Mouse (Mus musculus) heart, embryonic 16.5 days (tissue): ENCODE results near the gene Gm49373. TPM values are rescaled to one million over a fixed set of nuclear protein-coding genes. Genes with fewer than 3 reads are reported as not detected.

ENCODE experiments used
- ATAC-seq: fragments of 200-750 bp; cut with Nextera tagmentation; replicated peaks from 2 replicates; pipeline ENCODE4 v1.8.0; 2017; ENCODE audit warnings: moderate number of reproducible peaks; ENCODE audit not compliant: insufficient read depth, low FRiP score; ENCODE audit errors: extremely low read depth
- H3K27ac ChIP-seq: fragments of 300-500 bp; sonication (generic); 2 replicates; pipeline ENCODE4 v1.5.1; 2014; ENCODE audit warnings: mild to moderate bottlenecking, low read length, control low read depth, moderate library complexity
- H3K27me3 ChIP-seq: fragments of 300-500 bp; sonication (generic); 2 replicates; pipeline ENCODE4 v1.6.1; 2014; ENCODE audit warnings: low read length, mixed read lengths; ENCODE audit not compliant: control insufficient read depth, insufficient read depth
- H3K36me3 ChIP-seq: fragments of 300-500 bp; sonication (generic); 2 replicates; pipeline ENCODE4 v1.6.1; 2014; ENCODE audit not compliant: control insufficient read depth, insufficient read depth
- H3K4me1 ChIP-seq: fragments of 300-500 bp; sonication (generic); 2 replicates; pipeline ENCODE4 v1.6.1; 2014; ENCODE audit warnings: low read length, mixed read lengths; ENCODE audit not compliant: control insufficient read depth, insufficient read depth
- H3K4me2 ChIP-seq: fragments of 300-500 bp; sonication (generic); 2 replicates; pipeline ENCODE4 v1.6.1; 2014; ENCODE audit warnings: low read depth, mild to moderate bottlenecking, control low read depth, low read length
- H3K4me3 ChIP-seq: fragments of 300-500 bp; sonication (generic); 2 replicates; pipeline ENCODE4 v1.5.1; 2014; ENCODE audit warnings: mild to moderate bottlenecking, control low read depth, low read length
- H3K9ac ChIP-seq: fragments of 300-500 bp; sonication (generic); 2 replicates; pipeline ENCODE4 v1.6.1; 2014; ENCODE audit warnings: low read length, control low read depth
- H3K9me3 ChIP-seq: fragments of 300-500 bp; sonication (generic); replicated peaks from 2 replicates; pipeline ENCODE4 v1.6.1; 2016; ENCODE audit warnings: low read length; ENCODE audit not compliant: control insufficient read depth
- WGBS: fragments of 180-500 bp; shearing (Covaris S2); extraction: QIAGEN DNeasy Blood & Tissue Kit; methylation state at CpG from one replicate; pipeline ENCODE4 v1.1.7; 2014; 5-methylcytosine and 5-hydroxymethylcytosine counted together
- polyA plus RNA-seq: library from polyadenylated mRNA; unstranded; fragments of >200 nt; fragmentation: Nextera tagmentation; extraction: Ambion mirVana; gene quantifications from 2 replicates; pipeline ENCODE4 v1.2.1, GENCODE M21; 2015

Gene Gm49373
- polyA plus RNA-seq, 1 experiment from 2014 or later = 0.22 TPM

GRCm38 (mm10) chr9:21104814-21105213 lies 31.9 kb upstream of the Gm49373 start:
- Histone ChIP-seq H3K4me3 (no peak overlapping the region), H3K9ac (no peak overlapping the region), H3K27me3 (no peaks in the 10 kb centered on the region), H3K4me2 (no peak overlapping the region), H3K36me3 (no peaks in the 10 kb centered on the region; the same call in 1 of the 2 replicates), H3K4me1 (peaks cover 4% of the 10 kb centered on the region; the same call in 1 of the 2 replicates), H3K9me3 (no peaks in the 10 kb centered on the region), H3K27ac (no peak overlapping the region)
- ATAC-seq = no peak
- WGBS = 79% methylated on average over 6 of the region's 6 CpGs

- Histone ChIP-seq H3K4me1 (peaks cover 4% of the 10 kb centered on the region; the same call in 1 of the 2 replicates), H3K9ac (no peak overlapping the region), H3K27ac (no peak overlapping the region), H3K27me3 (no peaks in the 10 kb centered on the region), H3K36me3 (no peaks in the 10 kb centered on the region; the same call in 1 of the 2 replicates), H3K4me2 (no peak overlapping the region), H3K9me3 (no peaks in the 10 kb centered on the region), H3K4me3 (no peak overlapping the region)
- WGBS = 82% methylated on average over 2 of the region's 2 CpGs
- ATAC-seq = no peak
These were observed 29.2 kb upstream of the Gm49373 start for GRCm38 (mm10) chr9:21102076-21102475.

- ATAC-seq = no peak
- Histone ChIP-seq H3K27ac (no peak overlapping the region), H3K36me3 (no peaks in the 10 kb centered on the region), H3K4me3 (no peak overlapping the region), H3K27me3 (no peaks in the 10 kb centered on the region), H3K9me3 (no peaks in the 10 kb centered on the region), H3K9ac (0 out of 2 replicates have a peak overlapping the region, but pooled peaks have one; percentile 32), H3K4me2 (no peak overlapping the region), H3K4me1 (peaks cover 4% of the 10 kb centered on the region; the same call in 1 of the 2 replicates)
- WGBS = 39% methylated on average over 15 of the region's 15 CpGs
These were observed 27.7 kb upstream of the Gm49373 start for GRCm38 (mm10) chr9:21100447-21101161.

GRCm38 (mm10) chr9:21097793-21098192 lies 24.9 kb upstream of the Gm49373 start:
- no peak overlapping the region for H3K27ac ChIP-seq
- H3K9me3 ChIP-seq = no peaks in the 10 kb centered on the region
- WGBS = 49% methylated on average over 8 of the region's 8 CpGs
- no peak overlapping the region for H3K4me2 ChIP-seq
- no peaks in the 10 kb centered on the region for H3K36me3 ChIP-seq
- no peak overlapping the region for H3K9ac ChIP-seq
- ATAC-seq = no peak
- H3K4me1 ChIP-seq = peaks cover 4% of the 10 kb centered on the region; the same call in 1 of the 2 replicates
- H3K4me3 ChIP-seq = no peak overlapping the region
- H3K27me3 ChIP-seq = no peaks in the 10 kb centered on the region

- Histone ChIP-seq H3K4me3 (no peak overlapping the region), H3K27me3 (no peaks in the 10 kb centered on the region)
- no peak for ATAC-seq
These were observed 23.1 kb upstream of the Gm49373 start for GRCm38 (mm10) chr9:21095958-21096357.

GRCm38 (mm10) chr9:21093423-21093822 lies 20.5 kb upstream of the Gm49373 start:
- ATAC-seq = no peak
- Histone ChIP-seq H3K9ac (no peak overlapping the region), H3K4me1 (peaks cover 15% of the 10 kb centered on the region), H3K27me3 (no peaks in the 10 kb centered on the region), H3K9me3 (no peaks in the 10 kb centered on the region), H3K4me3 (no peak overlapping the region), H3K36me3 (peaks cover 11% of the 10 kb centered on the region), H3K27ac (no peak overlapping the region), H3K4me2 (no peak overlapping the region)
- 90% methylated on average over 9 of the region's 9 CpGs for WGBS

More at GRCm38 (mm10) chr9:21095958-21096357, 23.1 kb upstream of the Gm49373 start:
- H3K36me3 ChIP-seq = no peaks in the 10 kb centered on the region
- WGBS = 92% methylated on average over 4 of the region's 4 CpGs
- no peak overlapping the region for H3K9ac ChIP-seq
- no peak overlapping the region for H3K27ac ChIP-seq
- H3K9me3 ChIP-seq = no peaks in the 10 kb centered on the region
- peaks cover 6% of the 10 kb centered on the region for H3K4me1 ChIP-seq
- H3K4me2 ChIP-seq = no peak overlapping the region

- H3K4me1 ChIP-seq = peaks cover 15% of the 10 kb centered on the region
- peak within 1 kb of the TSS; percentile 75 for H3K4me3 ChIP-seq
- H3K36me3 ChIP-seq = peaks cover 24% of the 10 kb centered on the region
- H3K4me2 ChIP-seq = peak within 1 kb of the TSS; percentile 91
- peak; percentile 100 for ATAC-seq
- no peaks in the 10 kb centered on the region for H3K9me3 ChIP-seq
- peak within 1 kb of the TSS; percentile 88 for H3K27ac ChIP-seq
- H3K27me3 ChIP-seq = no peaks in the 10 kb centered on the region
- under 1% methylated on average over 54 of the region's 54 CpGs for WGBS
- peak within 1 kb of the TSS; percentile 85 for H3K9ac ChIP-seq
These were observed 18.9 kb upstream of the Gm49373 start, which contains the start of the genes Gm38431 and Raver1 for GRCm38 (mm10) chr9:21091707-21092320. Gene Gm38431, minus strand, starts transcription at chr9:21091997. Gene Raver1, minus strand, starts transcription at chr9:21092008.

- Histone ChIP-seq H3K4me3 (peak overlapping the region; percentile 75), H3K27me3 (no peaks in the 10 kb centered on the region), H3K4me1 (peaks cover 15% of the 10 kb centered on the region), H3K9ac (peak overlapping the region; percentile 85), H3K9me3 (no peaks in the 10 kb centered on the region), H3K36me3 (peaks cover 31% of the 10 kb centered on the region), H3K4me2 (peak overlapping the region; percentile 91), H3K27ac (peak overlapping the region; percentile 88)
- ATAC-seq = no peak
- WGBS = 2% methylated on average over 24 of the region's 24 CpGs
These were observed 18.2 kb upstream of the Gm49373 start for GRCm38 (mm10) chr9:21090972-21091706.
